Mouse (Mus musculus) telencephalon, adult 2 months (tissue): ENCODE measurements around the gene Cox16.
"Not testable (repeated sequence)": the region's sequence is repeated elsewhere in the genome, so short reads cannot be mapped to it uniquely, and the experiment has no call there.

Source experiments
- DNase-seq: peaks from one replicate; pipeline ENCODE4 v3.0.0-alpha.2; 2011; ENCODE audit warnings: low read depth, low spot score

The Cox16 gene

GRCm38 (mm10) chr12:81484727-81485191 lies at the start of gene Cox16:
Gene Cox16 (minus strand): TSS chr12:81485127.
- DNase-seq, result peak; percentile 88

GRCm38 (mm10) chr12:81533029-81533419 lies 48.1 kb upstream of the Cox16 start:
- DNase-seq, result no peak

- peak; percentile 90 for DNase-seq
These were observed 47.5 kb upstream of the Cox16 start, which contains the start of the genes Gm20498 and Synj2bp for GRCm38 (mm10) chr12:81532316-81533028. Gene Gm20498 (minus strand): TSS chr12:81532905. Gene Synj2bp (minus strand): TSS chr12:81532911.

DNA sequence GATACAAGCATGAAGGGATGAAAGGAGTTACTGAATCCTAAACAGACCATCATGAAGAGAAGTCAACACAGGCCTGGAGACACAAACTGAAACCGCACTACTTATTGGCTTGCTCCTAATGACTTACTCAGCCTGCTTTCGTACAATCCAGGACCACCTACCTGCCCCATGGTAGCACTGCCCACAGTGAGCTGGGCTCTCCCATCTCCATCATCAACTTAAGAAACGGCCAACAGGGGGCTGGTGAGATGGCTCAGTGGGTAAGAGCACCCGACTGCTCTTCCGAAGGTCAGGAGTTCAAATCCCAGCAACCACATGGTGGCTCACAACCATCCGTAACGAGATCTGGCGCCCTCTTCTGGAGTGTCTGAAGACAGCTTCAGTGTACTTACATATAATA lies 45.7 kb upstream of the Cox16 start:
- not testable (repeated sequence) for DNase-seq

DNA sequence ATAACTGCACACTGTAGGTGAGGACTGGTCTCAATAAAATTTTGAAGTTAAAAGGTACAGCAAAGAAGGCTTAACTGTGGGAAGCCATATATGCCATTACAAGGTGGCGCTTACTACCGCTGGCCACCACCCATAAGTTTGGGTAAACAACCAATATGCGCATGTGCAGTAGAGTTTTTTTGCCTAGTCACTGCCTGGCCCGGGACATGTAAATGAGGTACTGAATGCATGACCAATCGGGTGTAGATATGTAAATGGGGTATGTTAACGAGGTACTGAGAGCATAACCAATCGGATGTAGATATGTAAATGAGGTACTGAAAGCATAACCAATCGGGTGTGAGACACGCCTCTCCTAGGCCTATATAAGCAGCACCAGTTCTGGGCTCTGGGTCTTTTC lies 12.0 kb upstream of the Cox16 start:
- not testable (repeated sequence) for DNase-seq

DNA sequence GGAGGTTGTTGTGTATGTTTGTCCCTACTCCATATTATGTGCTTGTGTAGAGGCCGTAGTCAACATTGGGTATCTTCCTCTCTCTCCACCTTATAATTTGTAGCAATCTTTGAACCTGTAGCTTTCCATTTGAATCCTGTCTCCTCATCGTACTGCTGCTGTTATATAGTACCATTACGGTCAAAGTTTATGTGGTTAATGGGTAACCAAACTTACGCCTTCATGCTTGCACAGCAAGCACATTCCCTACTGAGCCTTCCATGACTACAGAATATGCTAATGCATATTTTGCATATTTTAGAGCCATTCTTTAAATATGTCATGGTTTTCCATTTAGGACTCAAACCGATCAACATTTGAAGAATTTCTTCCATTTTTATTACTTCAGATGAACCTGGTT lies 5.6 kb upstream of the Cox16 start:
- DNase-seq, result no peak

DNA sequence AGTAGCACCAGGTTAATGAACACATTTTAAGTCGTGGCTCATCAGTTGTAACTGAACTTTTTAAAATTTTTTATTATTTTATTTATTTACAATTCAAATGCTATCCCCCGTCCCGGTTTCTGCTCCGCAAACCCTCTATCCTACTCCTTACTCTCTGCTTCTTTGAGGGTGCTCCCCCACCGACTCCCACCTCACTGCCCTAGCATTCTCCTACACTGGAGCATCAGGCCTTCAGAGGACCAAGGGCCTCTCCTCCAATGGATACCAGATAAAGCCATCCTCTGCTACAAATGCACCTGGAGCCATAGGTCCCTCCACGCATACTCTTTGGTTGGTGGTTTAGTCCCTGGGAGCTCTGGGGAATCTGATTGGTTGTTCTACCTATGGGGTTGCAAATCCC lies 384 bp upstream of the Cox16 start:
- DNase-seq, result no peak

- peak; percentile 8 for DNase-seq
These were observed 715 bp downstream of the Cox16 start for GRCm38 (mm10) chr12:81484212-81484611.

GRCm38 (mm10) chr12:81483656-81484055 lies 1.3 kb downstream of the Cox16 start:
- DNase-seq, result peak; percentile 26

DNA sequence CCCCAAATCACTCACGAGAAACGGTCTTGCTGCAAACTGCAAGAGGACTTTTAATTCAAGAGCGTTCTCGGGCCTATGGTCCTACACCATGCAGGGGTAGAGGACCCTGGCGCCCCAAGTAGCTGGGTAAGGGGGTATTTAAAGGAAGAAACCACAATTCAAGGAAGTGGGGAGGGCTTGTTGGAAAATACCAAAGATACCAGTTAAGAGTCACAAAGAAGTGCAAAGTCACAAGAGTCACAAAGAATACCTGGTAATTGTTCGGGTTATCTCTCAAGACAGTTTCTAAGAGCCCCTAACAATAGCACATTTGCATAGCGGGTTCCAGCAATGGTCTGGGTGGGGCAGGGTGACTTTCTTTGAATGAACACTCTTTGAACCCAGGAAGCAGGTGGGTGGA lies 25.9 kb downstream of the Cox16 start:
- not testable (repeated sequence) for DNase-seq

GRCm38 (mm10) chr12:81438985-81439384 lies 45.9 kb downstream of the Cox16 start:
- not testable (repeated sequence) for DNase-seq

DNA sequence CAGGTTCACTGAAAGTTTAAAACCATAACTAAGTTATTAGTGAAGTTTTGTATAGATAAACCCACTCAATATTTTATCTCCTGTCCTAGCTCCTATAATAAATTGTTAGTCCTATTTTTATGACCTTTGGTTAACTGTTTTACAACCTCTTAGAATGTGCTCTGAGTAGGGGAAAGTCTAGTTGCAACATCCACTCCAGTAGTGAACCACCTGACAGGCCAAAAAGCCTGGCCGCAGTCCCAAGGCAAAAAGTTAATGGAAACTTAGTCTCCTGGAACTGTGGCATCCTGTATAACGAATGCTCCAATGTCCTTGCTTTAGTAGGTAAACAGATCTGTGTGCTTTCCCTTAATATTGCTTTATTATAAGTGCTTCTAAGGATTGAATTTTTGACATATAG lies 50.1 kb downstream of the Cox16 start:
- not testable (repeated sequence) for DNase-seq

DNA sequence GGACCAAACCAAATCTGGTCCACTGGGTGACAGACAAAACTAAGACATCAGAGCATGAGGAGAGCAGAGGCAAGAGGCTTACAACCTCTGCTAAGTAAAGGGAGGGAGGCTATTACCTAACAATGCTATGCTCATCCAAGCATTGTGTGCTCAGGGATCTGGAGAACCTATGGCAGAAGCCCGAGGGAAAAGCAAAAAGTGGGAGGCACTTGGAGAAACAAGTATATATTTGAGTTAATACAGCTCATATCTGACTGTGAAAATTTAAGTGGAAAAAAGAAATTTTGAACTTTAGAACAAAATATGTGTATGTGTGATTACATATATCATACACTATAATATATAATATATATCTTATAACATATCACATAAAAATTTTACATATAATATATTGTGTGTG lies 63.1 kb downstream of the Cox16 start, which contains the start of gene Adam4:
Adam4 (minus strand) TSS at position 101 of the 400 bp plus-strand sequence.
- DNase-seq, result no peak

- peak; percentile 22 for DNase-seq
These were observed 71.7 kb downstream of the Cox16 start for GRCm38 (mm10) chr12:81413211-81413610.

GRCm38 (mm10) chr12:81408966-81409365 lies 76.0 kb downstream of the Cox16 start:
- no peak for DNase-seq

DNA sequence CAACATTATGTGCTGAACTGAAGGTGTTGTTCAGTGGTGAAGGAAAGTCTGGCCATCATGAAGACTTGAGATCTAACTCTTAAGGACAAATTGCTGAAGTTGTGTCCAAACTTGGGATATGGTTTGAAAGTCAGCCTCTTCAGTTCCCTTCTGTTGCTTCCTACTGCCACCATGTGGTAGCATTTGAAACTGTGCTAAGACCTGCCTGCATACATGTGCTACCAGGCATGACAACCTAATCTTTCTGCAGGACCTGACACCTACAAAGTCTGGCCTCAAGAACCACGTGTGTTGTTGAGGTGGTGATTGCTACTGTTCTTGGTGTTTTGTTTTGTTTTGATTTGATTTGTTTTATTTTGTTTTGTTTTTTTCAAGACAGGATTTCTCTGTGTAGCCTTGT lies 82.7 kb downstream of the Cox16 start:
- DNase-seq, result peak; percentile 57

- not testable (repeated sequence) for DNase-seq
These were observed 105.6 kb downstream of the Cox16 start, which contains the start of gene Gm4787 for GRCm38 (mm10) chr12:81379364-81379763. Gene Gm4787 (minus strand): TSS chr12:81379464.

- DNase-seq, result no peak
These were observed 151.1 kb downstream of the Cox16 start for GRCm38 (mm10) chr12:81333841-81334240.

DNA sequence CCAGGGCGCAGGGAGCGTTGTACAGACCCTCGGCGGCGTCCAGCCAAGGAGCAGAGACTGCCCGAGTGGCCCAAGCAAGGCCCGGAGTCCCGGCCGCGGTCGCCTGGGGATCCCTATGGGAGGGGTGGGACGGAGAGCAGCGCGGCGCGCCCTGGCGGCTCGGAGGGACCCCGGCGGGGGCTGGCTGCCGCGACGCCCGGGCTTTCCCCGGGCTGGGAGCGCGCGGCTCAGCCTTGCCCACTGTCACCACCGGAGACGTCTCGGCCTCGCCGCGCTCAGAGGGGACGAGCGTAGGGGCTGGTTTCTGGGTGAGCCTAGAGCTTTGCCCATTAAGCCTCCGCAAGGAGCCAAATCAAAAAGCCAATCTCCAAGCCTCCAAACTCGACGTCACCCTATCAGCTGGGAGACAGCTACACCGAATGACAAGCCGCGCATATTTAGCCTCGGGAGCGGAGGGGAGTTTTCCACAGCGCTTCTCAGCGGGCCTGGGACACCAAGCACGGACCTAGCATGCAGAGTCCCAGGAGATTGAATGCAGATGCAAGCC lies 152.0 kb downstream of the Cox16 start, which contains the start of gene Slc8a3:
Slc8a3 (minus strand) TSS at position 306 of the 547 bp plus-strand sequence.
- peak; percentile 79 for DNase-seq

DNA sequence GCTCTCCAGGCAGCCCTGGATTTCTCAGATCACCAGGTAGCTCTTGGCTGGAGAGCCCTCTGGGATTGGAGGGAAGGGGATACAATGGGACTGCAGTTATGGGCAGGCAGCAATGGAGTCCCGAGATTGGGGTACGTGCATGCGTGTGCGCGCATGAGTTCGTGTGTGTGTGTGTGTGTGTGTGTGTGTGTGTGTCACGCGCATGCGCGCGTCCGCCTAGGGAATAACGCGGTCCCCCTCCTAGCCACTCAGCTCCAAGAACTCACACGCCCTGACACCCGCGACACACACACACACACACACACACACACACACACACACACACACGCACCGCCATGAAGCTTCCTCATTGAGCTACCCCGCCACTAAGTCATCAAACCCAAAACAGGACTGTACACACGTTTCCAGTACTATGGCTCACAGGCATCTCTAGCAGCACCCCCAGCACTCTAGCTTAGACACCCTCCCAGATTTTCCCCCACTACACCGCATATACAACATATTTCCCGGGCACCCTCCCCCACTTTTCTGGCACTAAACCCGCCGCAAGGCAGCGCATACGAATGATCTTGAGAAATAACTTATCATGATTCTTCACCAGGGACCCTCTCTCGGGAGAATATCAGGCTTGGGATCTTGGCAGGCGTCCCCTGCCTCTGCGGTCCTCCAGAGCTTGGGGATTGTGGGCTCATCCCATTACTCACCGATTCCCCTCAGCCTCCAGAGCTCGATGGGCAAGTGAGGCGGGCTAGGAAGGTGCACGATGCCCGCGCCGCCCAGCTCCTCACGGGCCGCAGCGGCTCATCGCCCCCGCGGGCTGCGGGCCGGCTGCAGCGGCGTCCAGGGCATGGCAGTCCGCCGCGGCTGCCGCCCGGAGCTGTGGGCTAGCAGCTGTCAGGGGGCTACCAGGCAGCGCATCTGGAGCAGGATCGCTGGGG lies 152.7 kb downstream of the Cox16 start:
- DNase-seq, result peak; percentile 80

- no peak for DNase-seq
These were observed 153.8 kb downstream of the Cox16 start for GRCm38 (mm10) chr12:81331046-81331638.
